Comparison of ENCODE assay signal across 17 mouse cellular contexts in the genomic region with DNA sequence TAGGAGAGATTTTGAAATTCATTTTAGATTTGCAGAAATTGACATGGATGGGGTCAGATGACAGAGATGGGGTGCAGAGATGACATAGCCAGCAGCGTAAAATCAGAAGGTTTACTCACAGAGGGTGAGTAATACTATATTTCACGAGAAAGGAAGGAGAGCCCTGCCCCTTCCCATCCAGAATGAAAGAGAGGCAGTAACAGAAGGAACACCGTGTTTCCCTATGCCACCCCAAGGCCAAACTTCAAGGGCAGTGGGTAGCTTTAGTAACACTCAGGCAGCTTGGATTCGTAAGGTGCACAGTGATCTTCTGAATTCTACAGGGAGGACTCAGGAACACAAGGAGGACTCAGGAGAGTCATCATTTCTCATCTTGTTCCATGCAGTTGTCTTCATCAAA.
A peak's percentile ranks its signal among the peaks of the same experiment; 100 is the strongest.
DNase-seq lines count a peak whose midpoint lies in the region; ATAC-seq and TF ChIP-seq lines count a peak whose summit lies in the region.
"Had no signal": no experiment of that assay in that cellular context is flagged by ENCODE, and none has a peak within 500 bp of the region (broad histone marks: within the 10 kb centered on the region; RNA-seq: fewer than 3 reads in every experiment).

No protein-coding gene starts in this region.

- no peaks in the 10 kb centered on the region for H3K27me3 ChIP-seq in kidney, adult 2 months (replicated peaks; ENCODE audit: control insufficient read depth, insufficient read depth, low read length)
- H3K27me3 ChIP-seq in embryonic facial prominence, embryonic 14.5 days (replicated peaks; ENCODE audit: control insufficient read depth, insufficient read depth, low read length), result no peaks in the 10 kb centered on the region
- no peaks in the 10 kb centered on the region for H3K27me3 ChIP-seq in limb, embryonic 15.5 days
- H3K27me3 ChIP-seq: forebrain, embryonic 12.5 days; hindbrain, embryonic 13.5 days; neural tube, embryonic 12.5 days had no signal

- no peak for TF ChIP-seq POLR2A in kidney, adult 2 months (IDR thresholded peaks at IDR 0.05; ENCODE audit: low read depth, low read length)

- no peak for ATAC-seq in embryonic facial prominence, embryonic 14.5 days (ENCODE audit: low read depth)
- no peak for ATAC-seq in limb, embryonic 15.5 days (ENCODE audit: insufficient number of reproducible peaks, low FRiP score, low TSS enrichment, low read depth)

- H3K9ac ChIP-seq in embryonic facial prominence, embryonic 14.5 days (ENCODE audit: low read depth, low read length), result no peak overlapping the region
- H3K9ac ChIP-seq in limb, embryonic 15.5 days, result no peak overlapping the region
- H3K9ac ChIP-seq: forebrain, embryonic 12.5 days; hindbrain, embryonic 13.5 days; neural tube, embryonic 12.5 days had no signal

- H3K4me1 ChIP-seq in kidney, adult 2 months (ENCODE audit: control insufficient read depth, insufficient read depth, low read length), result peaks cover 13% of the 10 kb centered on the region
- H3K4me1 ChIP-seq in embryonic facial prominence, embryonic 14.5 days (ENCODE audit: control insufficient read depth, insufficient read depth, low read length), result peaks cover 34% of the 10 kb centered on the region
- 0 out of 2 replicates have a peak, but pooled peaks cover 17% of the 10 kb centered on the region for H3K4me1 ChIP-seq in limb, embryonic 15.5 days
- H3K4me1 ChIP-seq: hindbrain, embryonic 13.5 days; neural tube, embryonic 12.5 days had no signal

- H3K4me3 ChIP-seq in kidney, adult 2 months (ENCODE audit: insufficient read depth, low read depth, low read length), result no peak overlapping the region
- H3K4me3 ChIP-seq in embryonic facial prominence, embryonic 14.5 days (ENCODE audit: low read depth, low read length), result no peak overlapping the region
- no peak overlapping the region for H3K4me3 ChIP-seq in limb, embryonic 15.5 days
- H3K4me3 ChIP-seq: forebrain, embryonic 12.5 days; hindbrain, embryonic 13.5 days; neural tube, embryonic 12.5 days had no signal

- no peaks in the 10 kb centered on the region for H3K36me3 ChIP-seq in kidney, adult 2 months (ENCODE audit: control insufficient read depth, insufficient read depth, low read length)
- H3K36me3 ChIP-seq in embryonic facial prominence, embryonic 14.5 days (ENCODE audit: control insufficient read depth, insufficient read depth, low read length), result no peaks in the 10 kb centered on the region
- no peaks in the 10 kb centered on the region for H3K36me3 ChIP-seq in limb, embryonic 15.5 days
- H3K36me3 ChIP-seq: forebrain, embryonic 12.5 days; hindbrain, embryonic 13.5 days; neural tube, embryonic 12.5 days had no signal

- no peaks in the 10 kb centered on the region for H3K9me3 ChIP-seq in embryonic facial prominence, embryonic 14.5 days (ENCODE audit: control insufficient read depth, low read length)
- H3K9me3 ChIP-seq in limb, embryonic 15.5 days, result no peaks in the 10 kb centered on the region
- H3K9me3 ChIP-seq: forebrain, embryonic 12.5 days; hindbrain, embryonic 13.5 days; neural tube, embryonic 12.5 days had no signal

- peak overlapping the region; percentile 90 for H3K27ac ChIP-seq in kidney, adult 2 months (ENCODE audit: insufficient read depth, low read depth, low read length)
- peak overlapping the region; percentile 78 for H3K27ac ChIP-seq in embryonic facial prominence, embryonic 14.5 days (replicated peaks; ENCODE audit: low read depth, low read length)
- peak overlapping the region; percentile 71 for H3K27ac ChIP-seq in limb, embryonic 15.5 days
- H3K27ac ChIP-seq: forebrain, embryonic 12.5 days; hindbrain, embryonic 13.5 days; neural tube, embryonic 12.5 days had no signal

- TF ChIP-seq CTCF in kidney, adult 2 months (conservative IDR thresholded peaks at IDR 0.05; ENCODE audit: insufficient read depth, insufficient read length, low read depth, low read length), result no peak

- WGBS in kidney, adult 2 months, result 81% methylated on average over 4 of the region's 4 CpGs
- 72% methylated on average over 4 of the region's 4 CpGs for WGBS in embryonic facial prominence, embryonic 14.5 days
- WGBS in limb, embryonic 15.5 days, result 70% methylated on average over 4 of the region's 4 CpGs

- H3K4me2 ChIP-seq in embryonic facial prominence, embryonic 14.5 days (ENCODE audit: low read depth, low read length), result no peak overlapping the region
- no peak overlapping the region for H3K4me2 ChIP-seq in limb, embryonic 15.5 days
- H3K4me2 ChIP-seq: forebrain, embryonic 12.5 days; hindbrain, embryonic 13.5 days; midbrain, embryonic 11.5 days; neural tube, embryonic 12.5 days had no signal

- intact Hi-C loops in heart, postnatal 25 days (cut with DNase I), result no loop called here
- intact Hi-C loops in left cerebral cortex, postnatal 36 days (cut with DNase I), result no loop called here

- DNase-seq in heart, adult 11 months, result peak; percentile 65
- DNase-seq in heart, postnatal 25 days (ENCODE audit: low spot score), result no peak
- no peak for DNase-seq in kidney, adult 2 months
- no peak for DNase-seq in kidney, adult 11 months
- no peak for DNase-seq in embryonic facial prominence, embryonic 14.5 days (ENCODE audit: low spot score)
- DNase-seq in left cerebral cortex, postnatal 36 days (ENCODE audit: low spot score in 2 of 2), result no peak
- DNase-seq: adrenal gland, postnatal 25 days; cerebellum, adult 11-12 months; cerebellum, postnatal 14 days; liver; right cerebral cortex, postnatal 25 days; thymus, postnatal 14 days had no signal
